Mouse (Mus musculus) heart, embryonic 16.5 days (tissue): ENCODE data around the gene Gpr55. TPM values are rescaled to one million over a fixed set of nuclear protein-coding genes. Genes with fewer than 3 reads are reported as not detected.
"Not testable (repeated sequence)": the region's sequence is repeated elsewhere in the genome, so short reads cannot be mapped to it uniquely, and the experiment has no call there.

Experiments used
- ATAC-seq: fragments of 200-750 bp; cut with Nextera tagmentation; replicated peaks from 2 replicates; pipeline ENCODE4 v1.8.0; 2017; ENCODE audit warnings: moderate number of reproducible peaks; ENCODE audit not compliant: insufficient read depth, low FRiP score; ENCODE audit errors: extremely low read depth
- H3K27ac ChIP-seq: fragments of 300-500 bp; sonication (generic); 2 replicates; pipeline ENCODE4 v1.5.1; 2014; ENCODE audit warnings: mild to moderate bottlenecking, low read length, control low read depth, moderate library complexity
- H3K27me3 ChIP-seq: fragments of 300-500 bp; sonication (generic); 2 replicates; pipeline ENCODE4 v1.6.1; 2014; ENCODE audit warnings: low read length, mixed read lengths; ENCODE audit not compliant: control insufficient read depth, insufficient read depth
- H3K36me3 ChIP-seq: fragments of 300-500 bp; sonication (generic); 2 replicates; pipeline ENCODE4 v1.6.1; 2014; ENCODE audit not compliant: control insufficient read depth, insufficient read depth
- H3K4me1 ChIP-seq: fragments of 300-500 bp; sonication (generic); 2 replicates; pipeline ENCODE4 v1.6.1; 2014; ENCODE audit warnings: low read length, mixed read lengths; ENCODE audit not compliant: control insufficient read depth, insufficient read depth
- H3K4me2 ChIP-seq: fragments of 300-500 bp; sonication (generic); 2 replicates; pipeline ENCODE4 v1.6.1; 2014; ENCODE audit warnings: low read depth, mild to moderate bottlenecking, control low read depth, low read length
- H3K4me3 ChIP-seq: fragments of 300-500 bp; sonication (generic); 2 replicates; pipeline ENCODE4 v1.5.1; 2014; ENCODE audit warnings: mild to moderate bottlenecking, control low read depth, low read length
- H3K9ac ChIP-seq: fragments of 300-500 bp; sonication (generic); 2 replicates; pipeline ENCODE4 v1.6.1; 2014; ENCODE audit warnings: low read length, control low read depth
- H3K9me3 ChIP-seq: fragments of 300-500 bp; sonication (generic); replicated peaks from 2 replicates; pipeline ENCODE4 v1.6.1; 2016; ENCODE audit warnings: low read length; ENCODE audit not compliant: control insufficient read depth
- WGBS: fragments of 180-500 bp; shearing (Covaris S2); extraction: QIAGEN DNeasy Blood & Tissue Kit; methylation state at CpG from one replicate; pipeline ENCODE4 v1.1.7; 2014; 5-methylcytosine and 5-hydroxymethylcytosine counted together
- polyA plus RNA-seq: library from polyadenylated mRNA; unstranded; fragments of >200 nt; fragmentation: Nextera tagmentation; extraction: Ambion mirVana; gene quantifications from 2 replicates; pipeline ENCODE4 v1.2.1, GENCODE M21; 2015

The Gpr55 gene
- polyA plus RNA-seq, 1 experiment from 2014 or later = 0.18 TPM

DNA sequence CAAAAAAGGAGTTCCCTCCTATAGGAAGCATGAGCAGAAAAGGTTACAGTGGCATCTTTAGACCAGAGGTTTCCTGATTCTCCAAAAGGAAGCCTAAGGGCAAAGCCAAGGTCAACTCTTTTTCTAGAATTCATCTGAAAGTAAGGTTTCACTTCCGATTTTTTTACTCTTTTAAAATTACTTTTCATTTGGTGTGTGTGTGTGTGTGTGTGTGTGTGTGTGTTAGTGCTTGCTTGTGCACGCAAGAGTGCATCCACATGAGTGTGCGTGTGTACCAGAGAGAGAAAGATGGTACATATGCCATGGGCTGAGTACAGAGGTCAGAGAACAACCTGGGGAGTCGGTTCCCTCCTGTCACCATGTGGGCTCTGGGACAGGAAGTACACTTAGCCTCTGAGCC lies 28.1 kb upstream of the Gpr55 start:
- not testable (repeated sequence) for H3K9me3 ChIP-seq, H3K4me3 ChIP-seq, H3K27ac ChIP-seq, H3K4me1 ChIP-seq, H3K27me3 ChIP-seq, H3K9ac ChIP-seq, H3K4me2 ChIP-seq, ATAC-seq, H3K36me3 ChIP-seq
- WGBS = 79% methylated on average over 4 of the region's 4 CpGs

DNA sequence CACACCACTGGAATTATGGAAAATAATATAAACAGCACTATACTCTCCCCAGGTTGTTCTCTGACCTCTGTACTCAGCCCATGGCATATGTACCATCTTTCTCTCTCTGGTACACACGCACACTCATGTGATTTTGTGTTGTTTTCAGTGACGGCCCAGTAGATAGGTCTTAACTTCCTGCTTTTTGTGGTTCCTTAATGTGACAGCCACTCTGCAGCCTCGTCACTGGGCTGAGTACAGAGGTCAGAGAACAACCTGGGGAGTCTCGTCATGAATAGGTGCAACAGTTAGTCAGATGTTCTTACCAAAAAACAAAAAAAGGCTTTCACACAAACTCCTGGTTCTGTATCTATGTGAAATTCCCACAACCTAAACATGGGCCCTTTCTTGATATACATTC lies 27.5 kb upstream of the Gpr55 start:
- H3K4me3 ChIP-seq = no peak overlapping the region
- H3K9me3 ChIP-seq = no peaks in the 10 kb centered on the region; the same call in 1 of the 2 replicates
- H3K27me3 ChIP-seq = no peaks in the 10 kb centered on the region
- 71% methylated on average over 4 of the region's 4 CpGs for WGBS
- H3K4me1 ChIP-seq = 0 out of 2 replicates have a peak, but pooled peaks cover 4% of the 10 kb centered on the region
- no peak overlapping the region for H3K9ac ChIP-seq
- ATAC-seq = no peak
- H3K27ac ChIP-seq = no peak overlapping the region
- no peaks in the 10 kb centered on the region for H3K36me3 ChIP-seq
- no peak overlapping the region for H3K4me2 ChIP-seq

DNA sequence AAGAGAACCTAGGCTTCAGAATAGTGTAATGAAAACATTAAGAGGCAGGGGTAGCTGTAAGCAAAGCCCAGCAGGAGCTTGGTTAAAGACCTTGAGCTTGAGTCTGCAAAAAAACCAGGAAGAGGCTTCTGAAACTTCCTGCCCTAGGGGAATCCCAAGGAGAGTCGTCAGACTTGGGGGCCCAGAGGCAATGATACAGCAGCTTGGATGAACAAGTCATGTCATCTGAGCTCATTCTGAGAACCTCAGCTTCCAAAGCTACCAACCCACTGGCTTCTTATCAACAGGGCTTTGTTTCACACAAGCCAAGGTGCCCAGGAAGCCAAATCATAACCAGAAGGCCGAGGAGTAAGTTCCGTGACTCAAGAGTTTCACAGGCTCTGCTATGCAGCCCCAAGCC lies 25.0 kb upstream of the Gpr55 start:
- Histone ChIP-seq H3K27ac (no peak overlapping the region), H3K4me1 (peaks cover 15% of the 10 kb centered on the region), H3K4me3 (no peak overlapping the region), H3K36me3 (no peaks in the 10 kb centered on the region), H3K27me3 (no peaks in the 10 kb centered on the region), H3K9me3 (no peaks in the 10 kb centered on the region; the same call in 1 of the 2 replicates), H3K4me2 (no peak overlapping the region), H3K9ac (no peak overlapping the region)
- 83% methylated on average over 3 of the region's 3 CpGs for WGBS
- ATAC-seq = no peak

- H3K4me1 ChIP-seq = peaks cover 15% of the 10 kb centered on the region
- peak overlapping the region; percentile 5; the same call in 1 of the 2 replicates for H3K4me2 ChIP-seq
- ATAC-seq = peak; percentile 50
- no peaks in the 10 kb centered on the region for H3K27me3 ChIP-seq
- peak overlapping the region; percentile 51 for H3K27ac ChIP-seq
- H3K9ac ChIP-seq = no peak overlapping the region
- WGBS = 19% methylated on average over 7 of the region's 7 CpGs
- H3K9me3 ChIP-seq = no peaks in the 10 kb centered on the region; the same call in 1 of the 2 replicates
- H3K4me3 ChIP-seq = no peak overlapping the region
- no peaks in the 10 kb centered on the region for H3K36me3 ChIP-seq
Measured at GRCm38 (mm10) chr1:85981738-85982357, 21.0 kb upstream of the Gpr55 start.

DNA sequence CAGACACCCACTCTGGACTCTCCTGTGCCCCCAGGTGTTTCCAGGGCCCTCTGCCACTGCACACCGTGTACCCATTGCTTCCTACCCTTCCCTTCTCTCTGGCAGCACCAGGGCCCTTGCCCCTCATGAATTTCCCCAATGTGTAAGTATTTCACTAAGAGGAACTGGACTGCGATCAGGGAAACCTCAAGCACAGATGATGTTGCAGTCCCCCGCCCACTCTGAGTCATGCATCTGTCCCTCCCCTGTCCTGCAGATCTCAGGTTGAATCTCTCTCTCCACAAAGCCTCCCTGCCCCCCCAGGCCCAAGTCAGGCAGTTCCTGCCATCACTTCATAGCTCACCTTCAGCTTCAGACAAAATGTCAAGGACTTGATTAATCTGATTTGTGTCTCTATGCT lies 16.9 kb upstream of the Gpr55 start:
- H3K4me1 ChIP-seq = peaks cover 11% of the 10 kb centered on the region
- ATAC-seq = no peak
- no peak overlapping the region for H3K4me2 ChIP-seq
- 71% methylated on average over 3 of the region's 3 CpGs for WGBS
- H3K4me3 ChIP-seq = no peak overlapping the region
- no peak overlapping the region for H3K9ac ChIP-seq
- no peak overlapping the region for H3K27ac ChIP-seq
- H3K9me3 ChIP-seq = no peaks in the 10 kb centered on the region
- no peaks in the 10 kb centered on the region for H3K27me3 ChIP-seq
- no peaks in the 10 kb centered on the region for H3K36me3 ChIP-seq

- H3K36me3 ChIP-seq = no peaks in the 10 kb centered on the region
- no peak overlapping the region for H3K4me3 ChIP-seq
- no peaks in the 10 kb centered on the region for H3K9me3 ChIP-seq
- H3K4me1 ChIP-seq = no peaks in the 10 kb centered on the region
- WGBS = 77% methylated on average over 2 of the region's 2 CpGs
- no peak overlapping the region for H3K27ac ChIP-seq
- H3K27me3 ChIP-seq = no peaks in the 10 kb centered on the region
- ATAC-seq = no peak
- no peak overlapping the region for H3K9ac ChIP-seq
- H3K4me2 ChIP-seq = no peak overlapping the region
Measured at GRCm38 (mm10) chr1:85973468-85973877, 12.7 kb upstream of the Gpr55 start.

DNA sequence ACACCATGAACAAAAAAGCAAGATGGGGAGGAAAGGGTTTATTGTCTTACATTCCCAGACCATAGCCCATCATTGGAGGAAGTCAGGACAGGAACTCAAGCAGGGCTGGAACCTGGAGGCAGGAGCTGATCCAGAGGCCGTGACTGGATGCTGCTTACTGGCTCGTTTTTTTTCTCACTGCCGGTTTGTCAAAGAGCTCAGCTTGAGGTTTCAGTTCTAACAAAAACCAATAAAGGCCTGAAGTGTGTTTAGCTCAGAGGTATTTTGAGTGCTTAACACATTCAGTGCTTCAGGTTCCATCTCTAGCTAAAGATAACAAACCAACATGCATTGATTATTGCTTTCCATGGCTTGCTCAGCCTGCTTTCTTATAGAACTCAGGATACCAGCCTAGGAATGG lies 11.5 kb upstream of the Gpr55 start:
- ATAC-seq = no peak
- WGBS = 59% methylated on average over 3 of the region's 3 CpGs
- no peak overlapping the region for H3K4me2 ChIP-seq

DNA sequence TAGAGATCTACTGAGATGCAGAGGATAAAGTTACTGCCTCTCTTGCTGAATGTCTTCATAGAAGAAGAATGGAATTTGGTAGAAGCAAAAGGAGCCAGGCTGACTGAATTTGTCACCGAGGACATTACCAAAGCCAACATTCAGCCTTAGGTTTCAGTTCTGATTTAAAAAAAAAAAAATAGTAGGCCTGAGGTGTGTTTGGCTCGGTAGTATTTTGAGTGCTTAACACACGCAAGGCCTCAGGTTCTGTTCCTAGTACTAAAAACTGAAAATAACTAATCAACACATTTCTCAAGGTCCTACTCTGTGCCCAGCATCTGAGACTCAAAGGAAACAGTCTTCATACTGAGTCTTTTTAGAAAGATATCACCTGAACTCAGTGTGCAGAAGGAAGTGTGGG lies 10.3 kb upstream of the Gpr55 start:
- Histone ChIP-seq H3K27me3 (no peaks in the 10 kb centered on the region), H3K36me3 (no peaks in the 10 kb centered on the region), H3K9ac (no peak overlapping the region), H3K4me2 (no peak overlapping the region), H3K4me1 (no peaks in the 10 kb centered on the region), H3K9me3 (no peaks in the 10 kb centered on the region), H3K4me3 (no peak overlapping the region), H3K27ac (no peak overlapping the region)
- 82% methylated on average over 3 of the region's 3 CpGs for WGBS
- no peak for ATAC-seq

More for the DNA sequence above, 11.5 kb upstream of the Gpr55 start:
- no peak overlapping the region for H3K9ac ChIP-seq
- H3K36me3 ChIP-seq = no peaks in the 10 kb centered on the region
- no peaks in the 10 kb centered on the region for H3K4me1 ChIP-seq
- H3K9me3 ChIP-seq = no peaks in the 10 kb centered on the region
- no peaks in the 10 kb centered on the region for H3K27me3 ChIP-seq
- H3K27ac ChIP-seq = no peak overlapping the region
- H3K4me3 ChIP-seq = no peak overlapping the region

DNA sequence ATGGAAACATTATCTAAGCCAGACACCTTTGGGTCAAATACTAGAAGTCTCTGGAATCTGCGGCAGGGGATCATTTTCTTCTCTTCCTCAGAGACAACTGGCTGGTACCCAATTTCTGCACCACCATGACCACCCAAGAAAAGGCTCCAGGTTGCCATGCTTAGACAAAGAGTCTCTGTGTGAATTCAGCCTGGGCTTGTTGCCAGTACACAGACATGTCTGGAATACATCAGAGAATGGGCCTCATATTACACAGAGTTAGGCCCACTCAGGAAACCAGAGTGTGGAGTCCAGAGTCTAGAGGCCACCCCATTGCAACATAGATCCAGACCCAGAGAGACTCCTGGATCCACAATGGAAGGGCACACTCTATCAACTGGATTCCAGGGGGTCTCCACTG lies 8.7 kb upstream of the Gpr55 start:
- no peaks in the 10 kb centered on the region for H3K4me1 ChIP-seq
- H3K27me3 ChIP-seq = no peaks in the 10 kb centered on the region
- H3K4me3 ChIP-seq = no peak overlapping the region
- no peak for ATAC-seq
- no peak overlapping the region for H3K4me2 ChIP-seq
- WGBS = 57% methylated on average over 1 of the region's 1 CpGs
- no peaks in the 10 kb centered on the region for H3K36me3 ChIP-seq
- no peaks in the 10 kb centered on the region for H3K9me3 ChIP-seq
- no peak overlapping the region for H3K27ac ChIP-seq
- H3K9ac ChIP-seq = no peak overlapping the region
